Mouse (Mus musculus) brain, embryonic 14.5 days (tissue): ENCODE data around the gene Spata31d1d.

ENCODE experiments used
- CTCF ChIP-seq: fragments of 200-500 bp; IDR thresholded peaks from 2 replicates; pipeline ENCODE4 v1.5.1; 2012; ENCODE audit warnings: inconsistent platforms, mild to moderate bottlenecking, moderate library complexity, borderline replicate concordance; ENCODE audit not compliant: insufficient read depth, insufficient read length; ENCODE audit errors: extremely low read depth
- POLR2A ChIP-seq: fragments of 200-500 bp; IDR thresholded peaks from 2 replicates; pipeline ENCODE4 v1.6.1; 2012; ENCODE audit warnings: mild to moderate bottlenecking, inconsistent platforms, borderline replicate concordance; ENCODE audit not compliant: poor library complexity, insufficient read depth, insufficient read length, severe bottlenecking; ENCODE audit errors: extremely low read depth

DNA sequence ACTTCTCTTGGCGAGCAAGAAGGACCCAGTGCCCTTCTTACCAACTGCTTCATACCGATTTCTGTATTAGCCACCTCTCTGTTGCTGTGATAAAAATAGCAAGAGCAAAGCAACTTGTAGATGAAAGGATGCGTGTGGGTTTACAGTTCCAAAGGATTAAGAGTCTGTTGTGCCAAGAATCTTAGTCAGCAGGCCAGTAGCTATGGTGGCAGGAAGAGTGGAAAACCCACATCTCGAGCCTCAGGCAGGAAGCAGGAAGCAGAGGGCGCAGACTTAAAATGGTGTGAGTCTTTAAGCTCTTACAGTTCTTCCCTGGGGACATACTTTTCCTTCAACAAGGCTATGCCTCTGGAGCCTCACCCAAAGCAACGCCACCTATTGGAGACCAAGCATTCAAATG lies 13.9 kb upstream of the Spata31d1d start:
- TF ChIP-seq CTCF (no peak), POLR2A (no peak)
